Mouse (Mus musculus) telencephalon, adult 2 months (tissue): ENCODE measurements around the gene Etnk1.

Experiments
- DNase-seq: peaks from one replicate; pipeline ENCODE4 v3.0.0-alpha.2; 2011; ENCODE audit warnings: low read depth, low spot score

Etnk1 gene

DNA sequence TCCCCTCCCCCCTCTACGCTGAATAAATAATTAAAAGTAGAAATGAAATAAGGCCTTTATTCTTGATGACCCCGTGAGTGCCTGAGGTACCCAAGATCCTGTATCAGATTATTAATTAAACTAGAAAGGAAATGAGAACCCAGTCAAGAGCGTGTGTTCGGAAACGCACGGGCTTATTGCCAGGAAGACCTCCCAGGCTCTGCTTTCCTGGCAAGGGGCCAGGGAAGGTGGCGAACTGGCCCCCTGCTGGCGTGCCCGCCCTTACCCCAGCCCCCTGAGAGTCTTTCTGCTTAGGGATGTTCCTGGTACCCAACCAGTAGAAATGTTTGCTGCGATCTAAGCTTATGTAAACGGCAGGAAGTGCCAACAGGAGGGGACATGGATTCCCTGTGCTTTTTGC is 49.2 kb downstream of the Etnk1 start:
- DNase-seq, result no peak

DNA sequence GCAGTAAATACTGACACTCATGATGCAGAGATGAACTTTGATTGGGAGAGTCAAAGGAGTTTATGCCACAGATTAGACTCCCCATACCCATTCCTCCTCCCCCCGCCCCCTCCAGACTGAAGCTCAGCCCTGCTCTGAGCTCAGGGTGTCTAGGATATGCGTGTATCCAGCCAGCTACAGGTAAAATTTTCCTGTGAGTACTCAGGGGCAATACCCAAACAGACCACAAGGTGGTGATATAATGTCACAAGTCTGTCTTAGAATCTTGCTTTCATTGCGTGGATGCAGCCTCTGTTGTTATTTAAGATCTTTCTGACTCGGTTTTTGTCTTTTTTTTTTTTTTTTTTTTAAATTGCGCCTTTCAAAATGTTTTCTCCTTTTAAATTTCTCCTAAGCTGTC is 52.3 kb downstream of the Etnk1 start:
- DNase-seq, result peak; percentile 75

DNA sequence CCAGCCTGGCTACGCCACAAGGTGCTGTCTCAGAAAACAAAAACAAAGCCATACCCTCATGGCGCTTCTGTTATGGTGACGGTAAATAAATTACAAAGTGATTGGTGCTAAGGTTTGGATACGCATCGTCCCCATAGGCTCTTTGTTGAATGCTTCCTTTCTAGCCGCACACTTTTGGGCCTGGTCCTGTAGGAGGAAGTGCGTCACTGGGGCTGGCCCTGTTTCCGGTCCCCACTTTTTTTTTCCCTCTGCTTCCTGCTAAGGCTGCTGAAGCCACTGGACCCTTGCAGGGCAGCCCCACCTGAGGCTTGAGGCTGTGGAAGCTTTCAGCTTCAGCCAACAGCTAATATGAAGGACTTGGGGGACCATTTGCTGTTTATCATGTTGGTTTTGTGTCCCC is 54.2 kb downstream of the Etnk1 start:
- no peak for DNase-seq

DNA sequence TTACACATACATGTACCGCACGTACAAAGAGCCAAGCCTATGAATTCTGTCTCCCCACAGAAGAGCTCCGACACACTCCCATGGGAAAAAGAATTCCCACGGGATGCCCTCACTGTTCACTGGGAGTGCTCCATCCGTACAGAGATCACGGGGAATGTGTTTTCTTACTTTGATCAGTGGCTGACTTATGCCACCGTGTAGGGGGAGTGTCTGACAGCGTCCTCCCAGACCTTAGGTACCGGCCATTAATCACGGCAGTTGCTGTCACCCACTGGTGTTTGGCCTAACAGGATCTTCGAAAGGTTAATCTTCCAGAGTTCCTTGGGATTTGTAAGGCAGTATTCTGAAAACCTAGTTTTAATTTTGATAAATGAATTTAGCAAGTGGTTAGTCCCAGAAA is 57.0 kb downstream of the Etnk1 start:
- DNase-seq, result no peak

DNA sequence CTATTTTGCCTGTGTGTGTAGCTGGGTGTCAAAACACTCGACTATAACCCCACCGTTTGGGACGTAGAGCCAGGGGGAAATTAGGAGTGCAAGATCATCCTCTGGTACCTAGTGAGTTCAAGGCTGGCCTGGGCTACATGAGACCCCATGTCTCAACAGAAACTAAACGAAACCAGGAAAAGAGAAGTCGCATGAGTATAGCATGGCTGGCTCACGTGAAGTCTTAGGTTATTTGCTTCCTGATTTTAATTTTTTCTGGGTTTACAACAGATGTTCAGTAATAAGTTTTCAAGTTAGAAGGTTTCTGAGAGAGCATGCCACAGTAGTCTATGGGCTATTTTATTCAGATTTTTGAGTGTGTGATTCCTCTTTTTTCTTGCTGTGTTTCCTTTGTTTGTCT is 57.9 kb downstream of the Etnk1 start:
- no peak for DNase-seq

DNA sequence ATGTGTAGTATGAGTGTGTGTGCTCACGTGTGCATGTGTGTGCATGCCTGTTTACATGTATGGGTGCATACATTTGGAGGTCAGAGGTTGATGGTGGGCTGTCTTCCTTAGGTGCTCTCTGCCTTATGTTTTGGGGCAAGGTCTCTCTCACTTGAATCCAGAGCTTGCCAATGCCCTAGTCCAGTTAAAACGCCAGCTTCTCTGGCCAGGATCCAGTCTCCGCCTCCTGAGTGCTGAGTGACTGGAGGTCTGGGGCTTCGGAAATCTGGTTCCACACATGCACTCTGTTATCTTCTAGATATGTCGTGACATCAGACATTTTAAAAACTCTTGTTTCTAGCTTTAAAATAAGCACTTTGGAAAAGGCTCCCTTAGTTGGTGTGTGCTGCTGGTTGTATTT is 61.7 kb downstream of the Etnk1 start:
- no peak for DNase-seq

DNA sequence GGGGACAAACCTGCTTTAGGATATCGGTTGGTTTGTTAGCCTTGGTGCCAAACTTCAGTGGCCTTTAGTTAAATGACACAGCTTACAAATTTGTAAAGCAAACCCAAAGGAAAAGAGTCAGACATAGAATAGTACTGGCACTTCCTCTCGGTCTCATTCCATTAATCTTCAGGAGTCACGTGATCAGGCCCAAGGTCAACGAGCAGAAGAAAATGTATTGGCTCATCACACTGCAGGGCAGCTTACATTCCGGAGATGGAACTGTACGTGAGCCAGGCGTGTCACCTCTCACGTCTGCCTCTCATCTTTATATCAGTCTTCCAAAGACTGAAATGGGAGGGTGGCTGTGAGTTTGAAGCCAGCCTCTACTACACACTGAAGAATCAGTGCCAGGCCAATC is 62.9 kb downstream of the Etnk1 start:
- DNase-seq, result no peak

DNA sequence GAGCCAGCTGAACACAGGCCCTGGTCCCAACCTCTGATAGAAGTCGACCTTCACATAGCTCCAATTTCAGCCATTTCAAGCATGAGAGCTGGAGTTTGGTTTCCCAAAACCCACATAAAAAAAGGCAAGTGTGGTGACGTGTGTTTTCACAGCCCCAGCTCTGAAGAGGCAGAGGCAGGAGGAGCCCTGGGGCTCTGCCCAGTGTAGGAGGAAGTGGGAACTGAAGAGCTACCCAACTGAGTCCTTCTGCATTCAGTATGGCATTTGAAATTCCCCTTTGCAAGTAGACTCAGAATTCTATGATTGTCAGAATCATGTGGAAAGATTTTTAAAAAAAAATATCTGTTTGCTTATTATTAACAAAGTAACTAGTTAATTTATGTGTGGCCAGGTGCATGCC is 63.9 kb downstream of the Etnk1 start:
- DNase-seq, result no peak

DNA sequence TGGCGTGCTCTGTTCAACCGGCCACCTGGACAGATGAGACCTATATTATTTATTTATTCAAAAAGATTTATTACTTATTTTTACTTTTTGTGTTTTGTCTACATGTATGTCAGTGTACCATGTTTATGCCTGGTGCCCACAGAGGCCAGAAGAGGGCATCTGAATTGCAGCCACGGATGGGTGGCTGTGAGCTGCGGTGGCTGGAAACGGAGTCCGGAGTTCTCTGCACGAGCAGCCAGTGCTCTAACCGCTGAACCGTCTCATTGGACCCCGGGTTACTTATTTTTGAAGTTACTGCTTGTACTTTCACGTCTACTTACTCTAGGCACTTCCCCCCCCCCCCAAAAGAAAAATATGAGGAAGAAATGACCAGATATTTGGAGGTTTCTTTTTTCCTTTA is 65.7 kb downstream of the Etnk1 start:
- DNase-seq, result no peak

DNA sequence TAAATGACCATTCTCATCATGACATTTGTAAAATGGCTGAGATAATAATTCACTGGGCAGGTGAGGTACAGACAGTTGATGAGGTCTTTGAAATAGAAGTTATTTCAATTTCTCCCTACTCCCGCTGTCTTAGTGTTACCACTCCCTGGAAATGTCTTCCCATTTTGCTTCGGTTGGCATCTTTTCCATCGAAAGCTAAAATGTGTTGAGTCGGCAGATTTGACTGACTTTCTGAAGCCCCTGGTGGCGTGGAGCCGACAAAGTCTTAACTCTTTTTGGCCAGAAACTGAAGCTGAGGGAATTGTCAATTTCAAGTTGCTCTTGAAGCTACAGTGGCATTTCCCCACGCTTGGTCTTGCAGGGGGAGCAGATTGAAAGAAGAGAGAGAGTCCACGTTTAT is 67.8 kb downstream of the Etnk1 start:
- no peak for DNase-seq

DNA sequence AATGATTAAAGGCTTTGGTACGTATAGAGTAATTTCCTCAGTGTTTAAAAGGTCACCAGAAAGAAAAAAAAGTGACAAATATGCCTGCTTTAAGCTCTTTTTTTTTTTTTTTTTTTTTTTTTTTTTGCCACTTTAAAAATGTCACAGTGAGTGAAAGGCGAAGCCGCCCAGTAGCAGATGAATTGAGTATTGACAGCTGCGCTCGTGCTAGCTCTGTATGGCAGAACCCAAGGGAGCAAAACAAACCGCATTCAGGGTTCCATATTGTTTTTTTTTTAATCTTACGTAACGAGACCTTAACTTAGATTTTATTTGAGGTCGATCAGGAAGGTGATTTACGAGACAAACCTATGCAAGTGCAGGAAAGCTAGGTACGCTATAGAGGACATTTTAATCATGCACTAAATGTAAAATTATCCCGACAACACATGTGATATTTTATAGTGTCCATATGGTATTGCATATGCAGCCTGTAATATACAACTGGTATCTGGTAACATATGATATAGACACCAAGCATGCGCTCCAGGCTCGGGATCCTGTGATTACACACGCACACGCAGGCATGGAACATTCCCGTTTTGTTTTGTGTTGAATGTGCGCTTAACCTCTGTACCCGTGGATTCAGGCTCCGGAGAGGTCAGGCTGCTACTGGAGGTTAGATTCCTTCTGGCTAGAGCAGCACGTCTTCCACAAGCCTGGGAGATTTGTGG is 72.5 kb downstream of the Etnk1 start:
- no peak for DNase-seq

DNA sequence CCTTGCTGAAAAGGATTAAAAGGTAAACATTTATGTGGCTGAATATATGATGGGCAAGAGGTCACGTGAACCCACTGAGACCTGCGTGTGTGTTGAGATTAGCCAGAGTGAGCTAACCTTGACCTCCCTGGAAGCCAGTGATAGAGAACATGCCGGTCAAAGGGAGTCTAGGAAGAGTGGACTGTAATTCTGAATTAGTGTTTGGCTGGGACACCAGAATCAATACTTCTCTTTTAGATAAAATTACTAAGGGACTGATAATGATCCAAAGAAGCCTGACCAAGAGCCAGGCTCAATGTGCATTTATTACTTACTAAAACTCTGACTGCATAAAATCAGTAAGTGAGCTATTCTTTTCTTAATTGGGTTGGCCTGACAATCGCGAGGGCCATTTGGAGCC is 76.2 kb downstream of the Etnk1 start:
- DNase-seq, result no peak

DNA sequence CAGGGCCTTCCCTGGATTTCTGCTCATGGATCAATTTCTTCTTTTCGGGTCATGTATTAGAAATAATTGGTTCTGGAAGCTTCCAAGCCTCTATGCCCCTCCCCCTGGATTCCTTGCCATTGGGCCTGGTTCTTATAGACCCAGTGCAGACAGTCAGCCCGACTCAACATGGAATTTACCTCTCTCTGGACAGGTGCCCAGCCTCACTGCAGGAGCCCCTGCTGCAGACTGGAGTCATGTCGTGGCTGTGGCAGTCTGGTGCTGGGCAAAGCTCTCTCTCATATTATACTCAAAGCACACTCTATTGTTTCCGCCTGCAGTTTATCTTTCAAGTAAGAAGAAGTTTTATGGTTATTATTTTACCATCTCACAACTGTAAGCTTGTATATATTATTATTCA is 90.9 kb downstream of the Etnk1 start:
- DNase-seq, result no peak

DNA sequence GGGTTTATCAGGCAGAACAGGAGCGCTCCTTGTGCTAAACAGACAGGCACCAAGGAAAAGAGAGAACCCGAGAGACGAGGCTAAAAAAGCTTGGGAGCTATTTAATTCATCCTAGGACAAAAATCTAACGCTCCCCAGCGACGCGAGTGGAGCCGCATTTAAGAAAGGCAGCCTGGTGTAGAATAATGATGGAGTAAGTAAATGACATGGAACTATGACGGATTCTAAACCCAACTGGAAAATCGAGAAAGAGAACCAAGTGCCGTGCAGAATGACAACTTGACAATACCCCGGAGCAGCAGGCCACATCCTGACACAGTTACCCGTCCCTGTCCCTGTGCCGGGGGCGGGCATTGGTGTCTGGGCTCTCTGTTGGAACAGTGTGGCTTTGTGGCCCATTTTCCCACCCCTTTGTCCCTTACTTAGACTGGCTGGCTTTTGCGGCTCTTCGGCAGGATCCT is 92.2 kb downstream of the Etnk1 start:
- no peak for DNase-seq

DNA sequence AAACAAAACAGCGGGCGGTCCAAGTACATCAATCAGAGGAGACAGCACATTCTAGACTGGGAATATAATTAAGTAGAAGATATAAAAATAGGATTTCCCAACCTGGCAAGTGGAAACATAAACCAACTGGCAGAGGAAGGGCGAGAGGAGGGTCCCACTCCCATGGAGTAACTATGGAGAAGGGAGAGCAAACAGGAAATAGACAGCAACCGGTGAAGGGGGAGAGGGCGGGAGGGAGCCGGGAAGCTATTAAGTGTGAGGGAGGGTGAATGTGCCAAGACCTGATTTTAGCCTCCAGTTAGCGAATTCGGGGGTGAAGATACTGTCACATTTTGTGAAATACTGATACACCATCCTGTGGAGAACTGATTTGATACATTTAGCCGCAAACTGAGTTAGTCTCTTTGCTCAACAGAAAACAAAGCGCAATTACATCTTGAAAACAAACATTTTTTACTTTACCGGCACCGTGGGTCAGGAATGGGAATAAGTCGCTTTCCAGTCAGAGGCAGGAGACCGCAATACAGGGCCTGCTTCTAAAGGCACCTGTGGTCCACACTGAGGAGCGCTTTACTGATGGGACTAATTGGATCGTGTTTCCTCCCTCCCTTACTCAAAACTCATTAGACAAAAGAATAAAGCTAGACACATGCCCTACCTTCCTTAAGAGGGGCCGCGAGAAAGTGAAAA is 93.0 kb downstream of the Etnk1 start:
- no peak for DNase-seq

DNA sequence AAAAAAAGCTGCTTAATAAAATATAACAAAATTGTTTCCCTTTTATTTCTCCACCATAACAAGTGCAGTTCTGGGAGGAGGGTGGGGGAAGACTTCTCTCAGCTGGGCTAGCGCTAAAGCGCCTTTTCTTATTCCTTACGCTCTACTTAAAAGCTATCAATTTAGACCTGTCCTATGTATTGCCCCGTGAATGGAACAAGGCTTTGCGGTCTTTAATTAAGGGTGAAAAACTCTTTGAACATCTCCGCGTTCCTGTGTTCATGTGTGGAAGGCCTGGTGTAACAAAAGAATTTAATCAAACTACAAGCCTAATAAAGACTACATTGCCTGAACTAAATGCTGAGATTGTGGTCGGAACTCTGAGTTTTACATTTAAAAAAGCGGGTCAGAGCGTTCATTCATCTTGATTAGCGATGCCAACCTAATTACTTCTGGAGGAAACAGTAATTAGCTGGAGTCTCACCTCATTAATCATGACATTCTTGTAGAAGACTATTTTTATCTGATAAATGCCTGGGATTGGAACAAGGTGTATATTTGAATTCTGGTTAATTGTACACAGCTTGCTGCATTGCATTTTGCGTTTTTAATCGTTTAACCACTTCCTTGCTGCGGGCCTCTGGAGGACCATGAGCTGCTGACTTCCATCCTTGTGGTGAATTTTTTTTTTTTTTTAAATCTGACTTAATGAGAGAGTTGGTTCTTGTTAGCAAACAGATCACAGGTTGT is 93.7 kb downstream of the Etnk1 start:
- no peak for DNase-seq

DNA sequence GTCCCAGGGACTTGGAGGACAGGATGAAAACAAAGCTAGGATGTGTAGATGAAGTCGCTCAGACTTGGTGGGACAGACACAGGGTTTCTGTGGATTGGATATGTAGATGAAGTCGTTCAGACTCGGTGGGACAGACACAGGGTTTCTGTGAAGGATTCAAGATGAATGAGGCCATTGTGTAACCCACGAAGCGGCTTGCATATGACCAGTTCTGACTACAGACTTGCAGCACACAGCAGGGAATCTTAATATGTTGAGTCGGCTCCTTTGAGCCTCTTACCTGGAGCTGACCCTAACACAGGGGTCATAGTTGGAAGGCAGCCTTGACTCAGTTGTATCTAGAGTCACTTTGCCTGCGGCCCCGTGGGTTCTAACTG is 94.3 kb downstream of the Etnk1 start:
- DNase-seq, result no peak

DNA sequence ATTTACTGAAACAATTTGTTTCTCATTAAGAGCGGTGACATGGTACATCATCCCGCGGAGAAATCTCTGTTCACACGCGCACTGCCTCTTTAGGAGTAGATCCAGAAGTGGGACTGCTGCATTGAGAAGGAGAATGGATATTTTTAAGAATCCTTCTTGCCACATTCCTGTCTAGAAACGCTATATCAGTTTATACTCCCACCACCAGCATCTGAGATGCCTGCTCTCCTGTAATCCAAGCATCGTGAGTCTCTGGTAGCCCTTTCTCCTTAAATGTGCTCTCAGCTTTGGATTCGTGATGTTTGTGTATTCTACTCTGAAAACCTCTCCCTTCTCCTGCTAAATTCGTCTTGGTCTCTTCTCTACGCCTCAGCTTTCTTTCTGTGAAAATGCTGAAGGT is 98.5 kb downstream of the Etnk1 start:
- DNase-seq, result peak; percentile 48

DNA sequence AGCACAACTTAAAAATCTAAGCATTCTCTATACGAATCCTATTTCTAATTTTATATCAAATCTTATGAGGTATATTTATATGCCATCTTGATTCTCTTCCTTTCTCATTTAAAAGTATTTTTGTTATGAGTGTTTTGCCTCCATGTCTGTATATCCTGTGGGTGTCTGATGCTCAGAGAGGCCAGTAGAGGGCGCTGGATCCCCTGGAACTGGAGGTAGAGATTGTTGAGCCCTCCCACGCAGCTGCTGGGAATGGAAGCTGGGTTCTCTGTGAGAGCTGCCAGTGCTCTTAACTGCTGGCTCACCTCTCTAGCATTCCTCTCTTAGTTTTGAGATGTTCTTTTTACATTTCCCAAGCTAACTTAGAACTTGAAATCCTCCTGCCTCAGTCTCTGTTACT is 112.2 kb downstream of the Etnk1 start:
- no peak for DNase-seq
